Mouse (Mus musculus) C2C12 (cell line): ENCODE data around the gene Iqch.

Experiments
- CEBPB ChIP-seq: IDR thresholded peaks from one replicate; pipeline ENCODE4 v1.6.1; 2011; ENCODE audit warnings: low read depth, mild to moderate bottlenecking, control low read depth, moderate library complexity
- CTCF ChIP-seq: IDR thresholded peaks from one replicate; pipeline ENCODE4 v1.5.1; 2011; ENCODE audit not compliant: control insufficient read depth, insufficient read depth, insufficient read length
- MAX ChIP-seq: IDR thresholded peaks from one replicate; pipeline ENCODE4 v1.6.1; 2011; ENCODE audit warnings: mild to moderate bottlenecking, control low read depth
- MYOD1 ChIP-seq: IDR thresholded peaks from one replicate; pipeline ENCODE4 v1.6.1; 2011; ENCODE audit warnings: low read depth; ENCODE audit not compliant: control insufficient read depth, insufficient read length
- MYOG ChIP-seq: IDR thresholded peaks from one replicate; pipeline ENCODE4 v1.6.1; 2011; ENCODE audit not compliant: control insufficient read depth, insufficient read length; ENCODE audit errors: extremely low read depth
- USF1 ChIP-seq: IDR thresholded peaks from one replicate; pipeline ENCODE4 v1.6.1; 2011; ENCODE audit warnings: low read depth, mild to moderate bottlenecking, control low read depth, moderate library complexity

DNA sequence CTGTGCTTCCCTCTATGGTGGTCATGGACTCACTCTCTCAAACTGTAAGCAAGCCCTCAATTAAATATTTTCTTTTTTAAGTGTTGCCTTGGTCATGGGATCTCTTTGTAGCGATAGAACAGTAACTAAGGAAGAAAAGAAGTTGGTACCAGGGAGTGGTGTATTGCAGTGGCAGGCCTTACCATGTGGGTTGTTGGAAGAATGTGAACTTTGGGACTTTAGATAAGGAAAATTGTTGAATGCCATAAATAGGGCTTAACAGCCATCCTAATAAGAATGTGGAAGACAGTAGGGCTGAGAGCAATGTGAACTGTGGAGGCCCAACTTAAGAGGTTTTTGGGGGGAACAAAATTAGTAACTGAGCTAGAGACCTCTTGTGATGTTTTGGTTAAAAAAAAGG is 171.6 kb downstream of the Iqch start:
- TF ChIP-seq MAX, result no peak
- TF ChIP-seq CTCF, result no peak
- no peak for TF ChIP-seq CEBPB
- TF ChIP-seq MYOD1, result no peak
- no peak for TF ChIP-seq MYOG
- TF ChIP-seq USF1, result no peak
